In the genomic region with DNA sequence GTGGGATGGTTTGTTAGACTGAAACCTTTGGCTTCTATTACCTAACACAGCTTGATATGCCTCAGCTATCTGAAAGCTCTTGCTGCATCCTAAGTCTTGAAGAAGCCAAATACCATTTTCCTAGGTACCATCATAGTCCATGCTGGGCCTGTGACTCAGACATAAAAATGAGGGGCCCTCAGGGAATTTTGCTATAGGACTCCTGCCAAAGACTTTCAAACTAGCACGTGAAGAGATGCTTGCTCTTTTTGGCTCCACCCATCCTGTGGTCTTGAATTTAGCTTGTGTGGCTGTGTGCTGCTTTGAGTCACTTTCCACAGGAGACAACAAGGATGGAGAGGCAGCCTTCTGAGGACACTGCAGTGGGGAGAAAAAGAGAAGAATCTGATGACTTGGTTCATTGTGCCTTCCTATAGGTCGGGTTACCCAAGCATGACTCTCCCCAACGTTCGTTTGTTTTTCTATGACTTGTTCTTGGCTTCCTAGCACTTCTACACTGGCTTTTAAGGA, we compare ENCODE assay signal across 18 mouse cellular contexts. TPM values are rescaled to one million over a fixed set of nuclear protein-coding genes. Genes with fewer than 3 reads are reported as not detected.
DNase-seq lines count a peak whose midpoint lies in the region.
"Had no signal": no experiment of that assay in that cellular context is flagged by ENCODE, and none has a peak within 500 bp of the region (broad histone marks: within the 10 kb centered on the region; RNA-seq: fewer than 3 reads in every experiment).

No protein-coding gene starts in this region.

- intact Hi-C loops in heart, postnatal 10 days (cut with DNase I), result no loop called here

- peak; percentile 48 for DNase-seq in heart, adult 11 months
- DNase-seq in heart, postnatal 10 days, result no peak
- DNase-seq in 3134 (ENCODE audit: extremely low read depth, insufficient read length, low spot score), result peak; percentile 27
- DNase-seq in MN1 (ENCODE audit: low spot score), result peak; percentile 20
- no peak for DNase-seq in layer of hippocampus, postnatal 25 days (ENCODE audit: extremely low spot score in 1 of 2, low spot score in 1 of 2)
- no peak for DNase-seq in thymus, postnatal 0 days (ENCODE audit: low spot score)
- DNase-seq: adrenal gland, postnatal 10 days; adrenal gland, postnatal 36 days; cerebellum, adult 18-20 months; cerebellum, adult 9-11 months; cerebellum, postnatal 25 days; forebrain, postnatal 0 days; gastrocnemius, adult 2 months; gastrocnemius, postnatal 14 days; heart, adult 18-20 months; heart, postnatal 14 days; heart, postnatal 4 days; kidney, adult 18-20 months had no signal

RNA-seq across cellular contexts. Expression of a gene that starts 57.6 kb away (rescaled TPM):
- total RNA-seq in heart, postnatal 10 days (2021), result 10 to 100 TPM; 23.8 to 25.0 TPM
- 10 to 100 TPM; 32.3 to 34.6 TPM for total RNA-seq in layer of hippocampus, postnatal 25 days (2021)
- 21.1 and 23.5 TPM in 2 replicates for polyA plus RNA-seq in thymus, postnatal 0 days (2015; fragmentation: Nextera tagmentation; extraction: Ambion mirVana)

Comparison
In these comparisons a context has a peak if more than half of its experiments do, and no peak if none do; other contexts are left out.
1. DNase-seq: peak in heart, adult 11 months (single experiment), 3134 (single experiment) and MN1 (single experiment); none in heart, postnatal 10 days (0 of 2), layer of hippocampus, postnatal 25 days (0 of 2) and thymus, postnatal 0 days (single experiment).